Mouse (Mus musculus): ENCODE measurements at regions not wholly inside any gene's neighbourhood (a gene's known extent, or its start where the extent isn't known, plus 50 kb on each side); places are given as distances from the start of the nearest gene placed in this dataset.

- H3K36me3 ChIP-seq (ENCODE audit: control insufficient read depth, insufficient read depth, low read length), result no peaks in the 10 kb centered on the region
- WGBS, result 77% methylated on average over 14 of the region's 14 CpGs
- no peak for TF ChIP-seq POLR2A (IDR thresholded peaks at IDR 0.05; ENCODE audit: control insufficient read depth, extremely low read depth, insufficient read depth, low read length, poor library complexity)
- no peak for TF ChIP-seq CTCF (IDR thresholded peaks at IDR 0.05; ENCODE audit: borderline replicate concordance, control insufficient read depth, extremely low read depth, insufficient read depth, low read length, poor library complexity)
- H3K4me3 ChIP-seq (ENCODE audit: control insufficient read depth, insufficient read depth, low read length), result no peak overlapping the region
- no peak overlapping the region for H3K27ac ChIP-seq (ENCODE audit: control insufficient read depth, insufficient read depth, low read length)
- no peaks in the 10 kb centered on the region for H3K27me3 ChIP-seq (ENCODE audit: control insufficient read depth, insufficient read depth, low read length)
- DNase-seq, result no peak
- no peaks in the 10 kb centered on the region for H3K4me1 ChIP-seq (replicated peaks; ENCODE audit: control insufficient read depth, insufficient read depth, low read length)
Measured at GRCm38 (mm10) chr1:69440564-69441334, 246.3 kb downstream of the Ikzf2 start.

DNA sequence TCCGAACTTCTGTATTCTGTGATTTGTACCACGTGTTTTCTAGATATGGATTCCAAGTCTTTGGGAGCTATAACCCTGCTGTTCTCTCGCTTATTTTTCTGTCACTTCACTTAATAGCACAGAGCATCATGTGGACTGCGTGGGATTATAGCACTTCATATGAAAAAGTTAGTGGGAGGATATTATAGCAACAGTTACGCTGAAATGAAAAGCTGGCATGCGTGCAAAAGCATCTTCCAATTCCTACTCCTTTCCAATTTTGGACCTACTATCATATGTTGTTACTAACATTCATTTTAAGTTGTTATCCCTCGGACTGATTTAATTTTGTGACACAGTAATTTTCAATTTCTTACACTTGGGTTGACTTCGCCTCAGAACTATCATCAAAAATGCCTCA, 250.0 kb downstream of the Ikzf2 start:
- Histone ChIP-seq H3K36me3 (ENCODE audit: control insufficient read depth, insufficient read depth, low read length) (no peaks in the 10 kb centered on the region), H3K27ac (ENCODE audit: control insufficient read depth, insufficient read depth, low read length) (no peak overlapping the region), H3K27me3 (ENCODE audit: control insufficient read depth, insufficient read depth, low read length) (no peaks in the 10 kb centered on the region), H3K4me1 (replicated peaks; ENCODE audit: control insufficient read depth, insufficient read depth, low read length) (no peaks in the 10 kb centered on the region), H3K4me3 (ENCODE audit: control insufficient read depth, insufficient read depth, low read length) (no peak overlapping the region)
- WGBS, result 95% methylated on average over 8 of the region's 8 CpGs
- no peak for DNase-seq
- TF ChIP-seq POLR2A (IDR thresholded peaks at IDR 0.05; ENCODE audit: control insufficient read depth, extremely low read depth, insufficient read depth, low read length, poor library complexity) (no peak), CTCF (IDR thresholded peaks at IDR 0.05; ENCODE audit: borderline replicate concordance, control insufficient read depth, extremely low read depth, insufficient read depth, low read length, poor library complexity) (no peak)

- TF ChIP-seq CTCF (IDR thresholded peaks at IDR 0.05; ENCODE audit: borderline replicate concordance, control insufficient read depth, extremely low read depth, insufficient read depth, low read length, poor library complexity) (no peak), POLR2A (IDR thresholded peaks at IDR 0.05; ENCODE audit: control insufficient read depth, extremely low read depth, insufficient read depth, low read length, poor library complexity) (no peak)
- DNase-seq, result no peak
Measured at GRCm38 (mm10) chr1:69433655-69434357, 253.2 kb downstream of the Ikzf2 start.

GRCm38 (mm10) chr1:69430683-69431407, 256.2 kb downstream of the Ikzf2 start:
- Histone ChIP-seq H3K27ac (ENCODE audit: control insufficient read depth, insufficient read depth, low read length) (no peak overlapping the region), H3K4me1 (replicated peaks; ENCODE audit: control insufficient read depth, insufficient read depth, low read length) (no peaks in the 10 kb centered on the region), H3K4me3 (ENCODE audit: control insufficient read depth, insufficient read depth, low read length) (no peak overlapping the region), H3K36me3 (ENCODE audit: control insufficient read depth, insufficient read depth, low read length) (no peaks in the 10 kb centered on the region), H3K27me3 (ENCODE audit: control insufficient read depth, insufficient read depth, low read length) (no peaks in the 10 kb centered on the region)
- WGBS, result 83% methylated on average over 8 of the region's 8 CpGs
- TF ChIP-seq CTCF (IDR thresholded peaks at IDR 0.05; ENCODE audit: borderline replicate concordance, control insufficient read depth, extremely low read depth, insufficient read depth, low read length, poor library complexity) (no peak), POLR2A (IDR thresholded peaks at IDR 0.05; ENCODE audit: control insufficient read depth, extremely low read depth, insufficient read depth, low read length, poor library complexity) (no peak)
- no peak for DNase-seq

More at GRCm38 (mm10) chr1:69433655-69434357, 253.2 kb downstream of the Ikzf2 start:
- no peaks in the 10 kb centered on the region for H3K27me3 ChIP-seq (ENCODE audit: control insufficient read depth, insufficient read depth, low read length)
- H3K36me3 ChIP-seq (ENCODE audit: control insufficient read depth, insufficient read depth, low read length), result no peaks in the 10 kb centered on the region
- no peak overlapping the region for H3K4me3 ChIP-seq (ENCODE audit: control insufficient read depth, insufficient read depth, low read length)
- H3K27ac ChIP-seq (ENCODE audit: control insufficient read depth, insufficient read depth, low read length), result no peak overlapping the region
- no peaks in the 10 kb centered on the region for H3K4me1 ChIP-seq (replicated peaks; ENCODE audit: control insufficient read depth, insufficient read depth, low read length)
- WGBS, result 91% methylated on average over 8 of the region's 8 CpGs

DNA sequence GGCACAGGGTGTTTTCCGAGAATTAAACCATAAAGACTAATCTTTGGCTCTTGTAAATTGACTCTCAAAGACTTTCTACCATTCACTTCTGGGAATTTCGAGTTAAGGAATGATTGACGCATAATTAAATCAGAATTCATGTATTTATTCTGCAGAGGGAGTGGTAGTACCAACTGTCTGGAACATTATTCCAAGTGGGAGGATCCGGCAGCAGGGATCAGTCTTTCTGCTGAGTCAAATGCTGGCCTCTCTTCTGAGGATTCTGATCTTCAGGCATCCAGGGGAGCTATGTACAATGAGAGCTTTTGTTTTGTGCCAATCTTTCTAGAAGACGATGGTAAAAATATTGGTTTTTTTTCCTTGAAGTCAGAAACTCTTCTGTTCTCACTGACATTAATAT, 257.4 kb downstream of the Ikzf2 start:
- H3K4me3 ChIP-seq (ENCODE audit: control insufficient read depth, insufficient read depth, low read length), result no peak overlapping the region
- WGBS, result 96% methylated on average over 5 of the region's 5 CpGs
- H3K27me3 ChIP-seq (ENCODE audit: control insufficient read depth, insufficient read depth, low read length), result no peaks in the 10 kb centered on the region
- DNase-seq, result no peak
- H3K36me3 ChIP-seq (ENCODE audit: control insufficient read depth, insufficient read depth, low read length), result no peaks in the 10 kb centered on the region
- TF ChIP-seq POLR2A (IDR thresholded peaks at IDR 0.05; ENCODE audit: control insufficient read depth, extremely low read depth, insufficient read depth, low read length, poor library complexity) (no peak), CTCF (IDR thresholded peaks at IDR 0.05; ENCODE audit: borderline replicate concordance, control insufficient read depth, extremely low read depth, insufficient read depth, low read length, poor library complexity) (no peak)
- H3K27ac ChIP-seq (ENCODE audit: control insufficient read depth, insufficient read depth, low read length), result no peak overlapping the region
- no peaks in the 10 kb centered on the region for H3K4me1 ChIP-seq (replicated peaks; ENCODE audit: control insufficient read depth, insufficient read depth, low read length)

GRCm38 (mm10) chr1:69397676-69398075, 289.4 kb downstream of the Ikzf2 start:
- no peak for TF ChIP-seq POLR2A (IDR thresholded peaks at IDR 0.05; ENCODE audit: control insufficient read depth, extremely low read depth, insufficient read depth, low read length, poor library complexity)
- WGBS, result 93% methylated on average over 2 of the region's 2 CpGs
- no peaks in the 10 kb centered on the region for H3K27me3 ChIP-seq (ENCODE audit: control insufficient read depth, insufficient read depth, low read length)

More at GRCm38 (mm10) chr1:69397676-69398075, 289.4 kb downstream of the Ikzf2 start:
- Histone ChIP-seq H3K4me3 (ENCODE audit: control insufficient read depth, insufficient read depth, low read length) (no peak overlapping the region), H3K36me3 (ENCODE audit: control insufficient read depth, insufficient read depth, low read length) (no peaks in the 10 kb centered on the region), H3K4me1 (replicated peaks; ENCODE audit: control insufficient read depth, insufficient read depth, low read length) (no peaks in the 10 kb centered on the region), H3K27ac (ENCODE audit: control insufficient read depth, insufficient read depth, low read length) (no peak overlapping the region)
- DNase-seq, result no peak
